Mouse (Mus musculus) liver, postnatal 0 days (tissue): ENCODE results near the gene Spaca4. TPM values are rescaled to one million over a fixed set of nuclear protein-coding genes. Genes with fewer than 3 reads are reported as not detected.

ENCODE experiments used
- ATAC-seq: fragments of 200-750 bp; cut with Nextera tagmentation; 2 replicates; pipeline ENCODE4 v1.8.0; 2017; ENCODE audit warnings: mild to moderate bottlenecking, moderate library complexity
- DNase-seq: peaks from one replicate; pipeline ENCODE4 v3.0.0-alpha.2; 2016
- H3K27ac ChIP-seq: fragments of 300-500 bp; sonication (generic); 2 replicates; pipeline ENCODE4 v1.5.1; 2014; ENCODE audit warnings: antibody characterized with exemption, moderate library complexity, mild to moderate bottlenecking, low read depth
- H3K27me3 ChIP-seq: fragments of 300-500 bp; sonication (generic); 2 replicates; pipeline ENCODE4 v1.6.1; 2014; ENCODE audit warnings: low read length, control low read depth, mixed read lengths; ENCODE audit not compliant: insufficient read depth
- H3K36me3 ChIP-seq: fragments of 300-500 bp; sonication (generic); replicated peaks from 2 replicates; pipeline ENCODE4 v1.6.1; 2014; ENCODE audit warnings: mild to moderate bottlenecking, control low read depth, low read length, moderate library complexity, mixed read lengths; ENCODE audit not compliant: insufficient read depth
- H3K4me1 ChIP-seq: fragments of 300-500 bp; sonication (generic); 2 replicates; pipeline ENCODE4 v1.6.1; 2014; ENCODE audit warnings: antibody characterized with exemption, mild to moderate bottlenecking, control low read depth; ENCODE audit not compliant: insufficient read depth
- H3K4me2 ChIP-seq: fragments of 300-500 bp; sonication (generic); 2 replicates; pipeline ENCODE4 v1.6.1; 2014; ENCODE audit warnings: low read depth, mild to moderate bottlenecking, low read length, moderate library complexity, mixed read lengths
- H3K4me3 ChIP-seq: fragments of 300-500 bp; sonication (generic); 2 replicates; pipeline ENCODE4 v1.5.1; 2014; ENCODE audit warnings: low read depth, low read length
- H3K9ac ChIP-seq: fragments of 300-500 bp; sonication (generic); replicated peaks from 2 replicates; pipeline ENCODE4 v1.6.1; 2014; ENCODE audit warnings: mild to moderate bottlenecking, moderate library complexity
- H3K9me3 ChIP-seq: fragments of 300-500 bp; sonication (generic); 2 replicates; pipeline ENCODE4 v1.6.1; 2016; ENCODE audit warnings: mild to moderate bottlenecking, control low read depth, low read length, mixed read lengths
- CTCF ChIP-seq: sonication (generic); IDR thresholded peaks from 2 replicates; pipeline ENCODE4 v1.5.1; 2016; ENCODE audit warnings: antibody characterized with exemption, low read depth
- EP300 ChIP-seq: IDR thresholded peaks from 2 replicates; pipeline ENCODE4 v1.6.1; 2016; ENCODE audit warnings: antibody characterized with exemption, low read depth, mild to moderate bottlenecking
- WGBS: fragments of 180-500 bp; shearing (Covaris S2); extraction: QIAGEN DNeasy Blood & Tissue Kit; methylation state at CpG from one replicate; pipeline ENCODE4 v1.1.7; 2014; ENCODE audit not compliant: insufficient replicate concordance; 5-methylcytosine and 5-hydroxymethylcytosine counted together
- polyA plus RNA-seq: library from polyadenylated mRNA; unstranded; fragments of >200 nt; fragmentation: Nextera tagmentation; extraction: Ambion mirVana; gene quantifications from 2 replicates; pipeline ENCODE4 v1.2.1, GENCODE M21; 2015

The Spaca4 gene
- polyA plus RNA-seq, 1 experiment from 2014 or later = not detected

DNA sequence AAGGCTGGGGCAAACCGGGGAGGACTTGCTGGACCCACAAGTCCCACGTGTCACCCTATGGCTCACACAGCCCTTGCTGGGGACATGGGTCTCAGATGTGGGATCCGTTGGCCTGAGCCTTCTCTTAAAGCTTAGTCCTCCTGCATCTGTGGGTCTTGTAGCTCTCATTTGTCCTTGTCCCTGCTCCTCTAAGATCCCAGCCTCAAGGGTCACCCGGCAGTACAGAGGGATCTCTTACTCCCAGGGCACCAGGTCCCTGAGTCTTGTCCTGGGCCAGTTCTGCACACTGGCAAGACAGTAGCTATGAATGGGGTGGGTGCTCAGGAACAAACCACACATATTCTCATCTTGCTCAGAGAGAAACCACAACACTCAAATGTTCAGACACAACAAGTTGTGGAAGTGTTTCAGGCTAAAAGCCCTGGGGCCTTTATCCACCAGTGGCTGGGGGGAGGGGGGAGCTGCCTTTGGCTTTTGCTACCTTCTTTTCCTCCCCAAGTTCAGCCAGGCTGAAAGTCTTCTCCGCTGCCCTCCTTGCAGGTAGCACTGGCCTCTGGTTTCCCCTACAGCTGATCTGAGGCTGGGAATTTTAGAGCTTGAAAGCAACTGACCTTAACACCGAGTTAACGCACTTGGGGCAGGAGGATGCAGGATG, 42.1 kb downstream of the Spaca4 start, which contains the start of gene Ntn5:
Gene Ntn5, plus strand, starts transcription at position 627 of the 655 bp plus-strand sequence.
- DNase-seq = no peak
- peaks cover 16% of the 10 kb centered on the region for H3K4me1 ChIP-seq
- H3K9me3 ChIP-seq = no peaks in the 10 kb centered on the region
- WGBS = 69% methylated on average over 7 of the region's 7 CpGs
- H3K27me3 ChIP-seq = no peaks in the 10 kb centered on the region
- H3K27ac ChIP-seq = no peak within 1 kb of the TSS
- no peak within 1 kb of the TSS for H3K9ac ChIP-seq
- no peak within 1 kb of the TSS for H3K4me3 ChIP-seq
- no peak for ATAC-seq
- TF ChIP-seq CTCF (no peak), EP300 (no peak)
- H3K36me3 ChIP-seq = no peaks in the 10 kb centered on the region
- no peak within 1 kb of the TSS for H3K4me2 ChIP-seq

DNA sequence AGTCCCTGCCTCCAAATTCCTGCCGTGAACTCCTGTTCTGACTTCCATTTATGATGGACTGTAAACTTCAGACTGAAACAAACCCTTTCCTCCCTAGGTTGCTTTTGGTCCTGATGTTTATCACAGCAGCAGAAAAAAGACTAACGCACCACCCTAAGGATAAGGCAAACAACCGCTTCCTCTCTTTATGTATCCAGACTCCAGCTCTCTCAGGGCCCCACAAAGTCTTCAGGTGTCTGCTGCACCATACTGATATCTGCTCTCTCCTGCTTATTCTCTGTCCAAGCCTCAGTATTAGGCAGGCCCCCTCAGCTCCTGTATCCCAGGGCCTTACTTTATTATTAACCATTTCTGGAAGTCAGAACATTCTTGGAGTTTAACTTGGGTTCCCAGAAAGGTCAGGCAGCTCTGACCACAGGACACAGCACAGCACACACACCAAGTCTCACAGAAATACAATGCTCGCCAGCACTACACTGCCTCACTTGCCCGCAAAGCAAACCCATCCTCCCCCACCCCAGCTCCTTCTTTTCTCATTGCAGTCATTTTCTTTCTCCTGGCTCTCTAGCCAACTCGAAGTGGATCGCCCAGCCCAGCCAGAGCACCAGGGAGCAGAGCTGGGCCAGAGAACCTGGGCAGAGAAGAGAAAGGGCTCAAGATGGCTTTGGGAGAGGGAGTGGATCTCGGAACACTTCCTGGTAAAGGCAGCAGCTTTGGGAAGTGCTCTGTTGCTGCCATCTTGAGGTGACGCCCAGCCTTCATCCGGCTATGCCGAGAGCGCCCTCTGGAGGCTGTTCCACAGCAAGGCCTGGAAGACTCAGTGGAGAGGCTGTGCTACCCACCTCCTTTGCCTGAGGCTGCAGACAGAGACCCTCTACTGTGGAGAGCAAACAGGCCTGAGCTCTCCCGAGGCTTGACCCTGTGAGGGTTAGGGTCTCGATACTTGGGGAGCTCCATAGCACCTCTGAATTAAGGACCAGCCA, 43.2 kb downstream of the Spaca4 start:
- peak; percentile 65 for ATAC-seq

DNA sequence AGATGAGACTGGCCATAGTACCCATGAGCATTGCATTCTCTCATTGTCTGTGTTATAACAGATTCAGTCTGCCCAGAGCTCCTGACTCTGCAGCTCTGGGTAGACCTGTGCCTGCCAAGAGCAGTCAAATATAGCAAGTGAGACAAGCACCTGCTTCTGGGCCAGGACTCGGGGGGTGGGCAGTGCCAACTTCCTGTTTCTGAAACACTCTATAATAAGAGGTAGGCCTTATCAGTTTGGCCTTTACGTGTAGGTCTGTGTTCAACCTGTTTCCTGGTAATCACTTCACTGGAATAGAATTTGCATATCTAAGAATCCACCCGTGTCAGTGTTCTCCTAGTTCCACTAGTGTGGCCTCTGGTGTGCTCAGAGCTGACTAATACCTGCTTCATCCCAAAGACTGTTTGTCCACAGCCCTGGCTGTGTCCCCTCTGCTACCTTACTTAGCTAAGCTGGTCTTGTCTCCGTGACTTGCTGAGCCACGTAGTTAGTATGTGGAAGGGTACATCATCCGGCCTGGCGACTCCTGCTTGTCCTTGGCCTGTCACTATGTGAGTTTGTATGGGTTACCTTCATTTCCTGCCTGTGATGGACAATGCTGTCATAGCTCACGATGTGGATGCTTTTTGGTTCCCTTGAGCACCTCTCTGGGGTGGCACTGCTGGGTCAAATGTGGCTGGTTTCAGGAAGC, 44.4 kb downstream of the Spaca4 start:
- 0 out of 2 replicates have a peak overlapping the region, but pooled peaks have one; percentile 60 for H3K27ac ChIP-seq
- no peaks in the 10 kb centered on the region for H3K36me3 ChIP-seq
- H3K4me2 ChIP-seq = no peak overlapping the region
- no peaks in the 10 kb centered on the region for H3K27me3 ChIP-seq
- no peaks in the 10 kb centered on the region for H3K9me3 ChIP-seq
- H3K4me3 ChIP-seq = no peak overlapping the region
- ATAC-seq (0 out of 2 replicates have a peak, but pooled peaks have one; percentile 20), DNase-seq (no peak)
- H3K9ac ChIP-seq = no peak overlapping the region
- H3K4me1 ChIP-seq = peaks cover 16% of the 10 kb centered on the region
- WGBS = 43% methylated on average over 8 of the region's 8 CpGs
- TF ChIP-seq CTCF (no peak), EP300 (no peak)

More for the DNA sequence above, 43.2 kb downstream of the Spaca4 start:
- Histone ChIP-seq H3K4me1 (peaks cover 16% of the 10 kb centered on the region), H3K36me3 (no peaks in the 10 kb centered on the region), H3K27me3 (no peaks in the 10 kb centered on the region), H3K27ac (0 out of 2 replicates have a peak overlapping the region, but pooled peaks have one; percentile 22), H3K9ac (peak overlapping the region; percentile 34; the same call in 1 of the 2 replicates), H3K9me3 (no peaks in the 10 kb centered on the region), H3K4me3 (peak overlapping the region; percentile 15; the same call in 1 of the 2 replicates), H3K4me2 (peak overlapping the region; percentile 59)
- WGBS = 26% methylated on average over 14 of the region's 14 CpGs
- TF ChIP-seq EP300 (no peak), CTCF (peak; percentile 99)
- peak; percentile 89 for DNase-seq

DNA sequence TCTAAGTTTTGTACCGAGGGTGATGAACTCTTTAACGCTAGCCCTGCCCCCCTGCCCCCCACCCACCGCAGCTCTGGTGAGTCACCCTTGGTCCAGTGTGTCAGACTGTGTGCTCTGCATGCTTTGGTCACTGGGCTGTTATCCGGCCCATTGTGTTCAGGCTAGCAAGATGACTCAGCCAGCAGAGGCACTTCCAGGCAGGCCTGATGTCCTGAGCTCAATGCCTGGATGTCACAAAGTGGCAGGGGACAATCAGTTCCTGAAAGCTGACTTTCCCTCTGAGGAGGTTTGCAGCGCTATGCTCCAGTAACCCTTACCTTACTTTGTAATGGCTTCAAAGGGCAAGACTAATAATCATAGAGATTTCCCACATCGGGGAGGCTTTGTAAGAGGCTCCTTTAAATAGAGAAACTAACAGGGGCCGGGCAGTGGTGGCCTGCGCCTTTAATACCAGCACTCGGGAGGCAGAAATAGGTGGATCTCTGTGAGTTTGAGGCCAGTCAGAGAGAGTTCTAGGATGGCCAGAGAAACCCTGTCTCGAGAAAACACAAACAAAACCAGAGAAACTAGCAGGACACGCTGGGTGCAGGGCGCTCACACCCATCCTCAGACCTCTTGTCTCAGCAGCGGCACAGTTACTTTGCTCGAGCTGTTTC, 45.5 kb downstream of the Spaca4 start:
- no peak overlapping the region for H3K9ac ChIP-seq
- peak overlapping the region; percentile 60 for H3K27ac ChIP-seq
- TF ChIP-seq CTCF = no peak
- TF ChIP-seq EP300 = peak; percentile 72
- no peaks in the 10 kb centered on the region for H3K36me3 ChIP-seq
- H3K9me3 ChIP-seq = no peaks in the 10 kb centered on the region
- DNase-seq (no peak), ATAC-seq (peak; percentile 73)
- peaks cover 16% of the 10 kb centered on the region for H3K4me1 ChIP-seq
- WGBS = 76% methylated on average over 14 of the region's 14 CpGs
- no peak overlapping the region for H3K4me3 ChIP-seq
- no peak overlapping the region for H3K4me2 ChIP-seq
- no peaks in the 10 kb centered on the region for H3K27me3 ChIP-seq

DNA sequence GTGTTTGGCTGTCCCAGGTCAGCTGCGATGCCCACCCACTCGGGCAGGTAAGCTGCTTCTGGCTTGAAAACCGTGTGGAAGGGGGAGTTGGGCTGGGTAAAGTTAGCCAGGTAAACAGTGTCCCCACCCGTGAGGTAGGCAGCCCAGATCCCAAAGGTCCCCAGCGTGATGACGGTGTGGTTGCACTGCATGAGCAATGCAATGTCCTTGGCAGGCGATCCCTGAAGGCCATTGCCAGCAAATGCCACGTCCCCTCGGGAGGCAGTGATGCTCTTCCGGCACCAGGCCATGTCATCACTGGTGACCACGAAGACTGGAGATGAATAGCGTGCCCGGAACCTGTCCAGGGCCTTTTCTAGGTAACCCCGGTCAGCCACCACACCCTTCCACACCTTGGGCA, 47.1 kb downstream of the Spaca4 start:
- WGBS = 84% methylated on average over 14 of the region's 14 CpGs
- Histone ChIP-seq H3K4me2 (no peak overlapping the region), H3K4me1 (peaks cover 16% of the 10 kb centered on the region), H3K27me3 (no peaks in the 10 kb centered on the region), H3K9me3 (no peaks in the 10 kb centered on the region), H3K4me3 (no peak overlapping the region), H3K36me3 (no peaks in the 10 kb centered on the region), H3K27ac (no peak overlapping the region), H3K9ac (no peak overlapping the region)
- no peak for ATAC-seq
- no peak for TF ChIP-seq CTCF
- TF ChIP-seq EP300 = no peak
- DNase-seq = no peak
